Mouse (Mus musculus) hindbrain, embryonic 11.5 days (tissue): ENCODE data around the gene Serpina10. TPM values are rescaled to one million over a fixed set of nuclear protein-coding genes. Genes with fewer than 3 reads are reported as not detected.

ENCODE experiments used
- ATAC-seq: fragments of 200-750 bp; cut with Nextera tagmentation; 2 replicates; pipeline ENCODE4 v1.8.0; 2017; ENCODE audit warnings: mild to moderate bottlenecking, moderate TSS enrichment, moderate library complexity; ENCODE audit not compliant: low FRiP score
- DNase-seq: peaks from one replicate; pipeline ENCODE4 v3.0.0-alpha.2; 2015; ENCODE audit warnings: low spot score
- H3K27ac ChIP-seq: fragments of 300-500 bp; sonication (generic); 2 replicates; pipeline ENCODE4 v1.5.1; 2014; ENCODE audit warnings: mild to moderate bottlenecking, low read depth, low read length
- H3K27me3 ChIP-seq: fragments of 300-500 bp; sonication (generic); 2 replicates; pipeline ENCODE4 v1.6.1; 2014; ENCODE audit warnings: mild to moderate bottlenecking, low read length, moderate library complexity, mixed read lengths; ENCODE audit not compliant: control insufficient read depth, insufficient read depth
- H3K36me3 ChIP-seq: fragments of 300-500 bp; sonication (generic); 2 replicates; pipeline ENCODE4 v1.6.1; 2014; ENCODE audit warnings: mild to moderate bottlenecking, low read length, moderate library complexity, mixed read lengths; ENCODE audit not compliant: control insufficient read depth, insufficient read depth
- H3K4me1 ChIP-seq: fragments of 300-500 bp; sonication (generic); replicated peaks from 2 replicates; pipeline ENCODE4 v1.6.1; 2014; ENCODE audit warnings: low read length, mixed read lengths; ENCODE audit not compliant: control insufficient read depth, insufficient read depth
- H3K4me2 ChIP-seq: fragments of 300-500 bp; sonication (generic); replicated peaks from 2 replicates; pipeline ENCODE4 v1.6.1; 2014; ENCODE audit warnings: mild to moderate bottlenecking, low read depth, low read length
- H3K4me3 ChIP-seq: fragments of 300-500 bp; sonication (generic); 2 replicates; pipeline ENCODE4 v1.5.1; 2014; ENCODE audit warnings: low read depth, low read length
- H3K9ac ChIP-seq: fragments of 300-500 bp; sonication (generic); 2 replicates; pipeline ENCODE4 v1.6.1; 2014; ENCODE audit warnings: low read depth, low read length
- H3K9me3 ChIP-seq: fragments of 300-500 bp; sonication (generic); 2 replicates; pipeline ENCODE4 v1.6.1; 2016; ENCODE audit warnings: low read length; ENCODE audit not compliant: control insufficient read depth
- WGBS: fragments of 180-500 bp; shearing (Covaris S2); extraction: QIAGEN DNeasy Blood & Tissue Kit; methylation state at CpG from one replicate; pipeline ENCODE4 v1.1.7; 2014; 5-methylcytosine and 5-hydroxymethylcytosine counted together
- polyA plus RNA-seq: library from polyadenylated mRNA; unstranded; fragments of >200 nt; fragmentation: Nextera tagmentation; extraction: Ambion mirVana; gene quantifications from 2 replicates; pipeline ENCODE4 v1.2.1, GENCODE M21; 2014

The Serpina10 gene
- polyA plus RNA-seq, 1 experiment from 2014 or later: 0.15 TPM

DNA sequence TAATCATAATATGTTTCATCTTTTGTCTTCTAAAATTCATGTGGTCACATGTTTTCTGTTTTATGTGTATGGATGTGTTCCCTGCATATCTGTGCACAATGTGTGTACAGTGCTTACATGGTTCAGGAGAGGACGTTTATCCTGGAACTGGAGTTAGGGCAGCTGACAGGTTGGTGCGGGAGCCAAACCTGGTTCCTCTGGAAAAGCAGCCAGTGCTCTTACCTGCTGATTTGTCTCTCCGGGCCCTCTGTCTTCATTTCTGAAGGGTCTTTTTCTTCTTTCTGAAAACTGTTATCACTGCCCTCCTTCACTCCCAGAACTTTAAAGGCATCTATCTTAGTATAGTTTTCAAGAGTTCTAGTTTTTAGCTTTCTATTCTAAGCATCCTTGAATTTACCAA lies 12.6 kb upstream of the Serpina10 start:
- no peak overlapping the region for H3K4me3 ChIP-seq
- H3K27ac ChIP-seq: no peak overlapping the region
- DNase-seq (no peak), ATAC-seq (no peak)
- H3K27me3 ChIP-seq: no peaks in the 10 kb centered on the region
- H3K9ac ChIP-seq: no peak overlapping the region
- WGBS: 80% methylated on average over 3 of the region's 3 CpGs
- no peaks in the 10 kb centered on the region for H3K4me1 ChIP-seq
- no peaks in the 10 kb centered on the region for H3K9me3 ChIP-seq
- H3K4me2 ChIP-seq: no peak overlapping the region
- no peaks in the 10 kb centered on the region for H3K36me3 ChIP-seq

DNA sequence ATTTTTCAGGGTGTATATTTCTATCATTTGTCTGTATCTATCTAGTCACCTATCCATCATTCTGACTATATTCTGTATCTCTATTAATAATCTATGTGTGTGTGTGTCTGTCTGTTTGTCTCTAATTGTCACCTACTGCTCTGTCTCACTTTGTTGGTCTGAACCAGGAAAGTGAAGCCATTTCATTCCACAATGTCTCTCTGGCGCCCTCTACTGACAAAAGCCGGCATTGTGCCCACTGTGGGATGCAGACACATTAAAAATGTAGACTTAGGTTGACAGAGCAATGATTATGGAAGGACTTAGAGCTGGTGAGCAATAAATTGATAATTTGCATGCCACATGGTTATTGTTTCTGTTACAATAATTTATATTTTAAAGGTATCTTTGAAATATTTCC lies 12.1 kb upstream of the Serpina10 start:
- Histone ChIP-seq H3K4me1 (no peaks in the 10 kb centered on the region), H3K9ac (no peak overlapping the region), H3K4me3 (no peak overlapping the region), H3K9me3 (no peaks in the 10 kb centered on the region), H3K27ac (no peak overlapping the region), H3K36me3 (no peaks in the 10 kb centered on the region), H3K4me2 (no peak overlapping the region), H3K27me3 (no peaks in the 10 kb centered on the region)
- 2% methylated on average over 2 of the region's 2 CpGs for WGBS
- ATAC-seq (peak; percentile 51; the same call in 1 of the 2 replicates), DNase-seq (peak; percentile 90)

DNA sequence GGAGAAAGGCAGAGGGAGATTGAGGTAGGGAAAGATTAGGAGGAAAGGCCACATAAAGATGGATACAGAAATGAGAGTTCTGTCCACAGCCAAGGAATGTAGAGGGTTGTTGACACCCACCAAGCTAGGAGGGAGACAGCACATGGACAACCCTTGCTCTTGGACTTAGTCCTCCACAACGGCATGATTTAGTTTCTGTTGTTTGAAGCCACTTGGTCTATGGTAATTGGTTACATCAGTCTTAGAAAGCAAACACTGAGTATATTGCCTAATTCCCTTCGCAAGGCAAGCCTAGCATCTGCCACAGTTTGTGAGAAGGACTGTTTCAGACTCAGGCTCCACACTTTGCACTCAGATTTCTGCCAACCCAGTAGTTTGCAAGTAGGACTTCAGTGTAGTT lies 4.6 kb upstream of the Serpina10 start:
- H3K9ac ChIP-seq: no peak overlapping the region
- H3K9me3 ChIP-seq: no peaks in the 10 kb centered on the region
- DNase-seq (no peak), ATAC-seq (no peak)
- no peak overlapping the region for H3K4me2 ChIP-seq
- H3K4me3 ChIP-seq: no peak overlapping the region
- no peaks in the 10 kb centered on the region for H3K27me3 ChIP-seq
- H3K27ac ChIP-seq: no peak overlapping the region
- 90% methylated on average over 2 of the region's 2 CpGs for WGBS
- no peaks in the 10 kb centered on the region for H3K4me1 ChIP-seq
- H3K36me3 ChIP-seq: no peaks in the 10 kb centered on the region

DNA sequence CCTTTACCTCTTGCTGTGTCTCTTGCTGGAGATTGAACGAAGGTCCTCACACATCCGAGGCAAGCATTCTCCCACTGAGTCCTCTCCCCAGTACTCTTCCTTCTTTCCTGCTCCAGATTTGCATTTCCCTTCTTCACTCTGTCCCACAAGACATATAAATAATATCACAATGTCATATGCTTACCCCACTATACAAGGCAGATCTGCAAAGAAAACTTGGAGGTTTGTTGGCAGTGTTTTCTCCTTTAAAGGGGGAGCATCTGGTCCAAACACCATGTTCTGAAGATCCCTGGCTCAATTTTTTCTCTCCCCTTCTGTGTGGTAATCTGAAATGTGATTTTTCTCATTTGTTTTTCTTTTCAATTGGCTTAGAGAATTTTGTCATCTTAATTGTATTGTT lies 3.2 kb upstream of the Serpina10 start:
- Histone ChIP-seq H3K9me3 (no peaks in the 10 kb centered on the region), H3K4me2 (no peak overlapping the region), H3K9ac (no peak overlapping the region), H3K27me3 (no peaks in the 10 kb centered on the region), H3K4me1 (no peaks in the 10 kb centered on the region), H3K4me3 (no peak overlapping the region), H3K36me3 (no peaks in the 10 kb centered on the region), H3K27ac (no peak overlapping the region)
- ATAC-seq (no peak), DNase-seq (no peak)
- WGBS: 70% methylated on average over 2 of the region's 2 CpGs

DNA sequence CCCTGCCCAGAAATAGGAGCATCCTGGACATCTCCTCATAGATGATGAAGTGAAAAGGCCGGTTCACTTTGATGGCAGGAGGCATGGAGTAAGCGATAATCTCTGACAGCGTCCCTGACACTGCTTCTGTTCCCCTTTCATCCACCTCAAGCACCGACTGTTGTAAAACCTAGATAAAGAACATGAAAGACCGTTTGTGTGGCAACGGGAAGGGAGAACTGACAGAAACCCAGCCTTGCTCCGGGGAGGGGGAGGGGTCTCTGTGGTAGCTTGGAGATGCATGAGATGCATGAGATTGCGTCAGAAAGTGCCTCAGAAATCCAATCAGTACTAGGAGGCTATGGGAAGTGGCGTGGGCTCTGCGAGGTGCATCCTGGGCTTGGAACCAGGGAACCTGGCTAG lies 14.4 kb downstream of the Serpina10 start:
- H3K36me3 ChIP-seq: no peaks in the 10 kb centered on the region
- no peak overlapping the region for H3K27ac ChIP-seq
- H3K27me3 ChIP-seq: no peaks in the 10 kb centered on the region
- H3K9ac ChIP-seq: no peak overlapping the region
- H3K4me3 ChIP-seq: no peak overlapping the region
- no peaks in the 10 kb centered on the region for H3K9me3 ChIP-seq
- H3K4me2 ChIP-seq: no peak overlapping the region
- 92% methylated on average over 10 of the region's 10 CpGs for WGBS
- no peak for ATAC-seq
- H3K4me1 ChIP-seq: no peaks in the 10 kb centered on the region
- DNase-seq: no peak

DNA sequence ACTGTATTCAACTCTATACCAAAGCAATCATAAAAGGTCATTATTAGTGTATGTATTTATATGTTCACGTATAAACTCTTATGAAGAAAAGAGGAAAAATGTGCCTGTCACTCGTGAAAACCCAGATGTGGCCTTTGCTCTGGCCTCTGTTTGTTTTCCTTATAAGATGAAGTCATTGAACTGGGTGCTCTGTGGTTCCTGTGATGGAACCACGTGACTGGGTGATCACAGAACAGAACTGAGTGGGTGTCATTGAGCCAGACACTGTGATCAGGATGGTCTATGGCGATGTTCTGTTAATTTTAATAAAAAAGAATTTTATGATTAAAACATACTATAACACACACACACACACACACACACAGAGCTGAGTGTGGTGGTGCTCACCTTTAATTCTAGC lies 15.5 kb downstream of the Serpina10 start:
- H3K9me3 ChIP-seq: no peaks in the 10 kb centered on the region
- H3K36me3 ChIP-seq: no peaks in the 10 kb centered on the region
- ATAC-seq (no peak), DNase-seq (no peak)
- no peak overlapping the region for H3K9ac ChIP-seq
- 86% methylated on average over 4 of the region's 4 CpGs for WGBS
- H3K4me1 ChIP-seq: no peaks in the 10 kb centered on the region
- no peak overlapping the region for H3K27ac ChIP-seq
- no peak overlapping the region for H3K4me2 ChIP-seq
- no peak overlapping the region for H3K4me3 ChIP-seq
- no peaks in the 10 kb centered on the region for H3K27me3 ChIP-seq

DNA sequence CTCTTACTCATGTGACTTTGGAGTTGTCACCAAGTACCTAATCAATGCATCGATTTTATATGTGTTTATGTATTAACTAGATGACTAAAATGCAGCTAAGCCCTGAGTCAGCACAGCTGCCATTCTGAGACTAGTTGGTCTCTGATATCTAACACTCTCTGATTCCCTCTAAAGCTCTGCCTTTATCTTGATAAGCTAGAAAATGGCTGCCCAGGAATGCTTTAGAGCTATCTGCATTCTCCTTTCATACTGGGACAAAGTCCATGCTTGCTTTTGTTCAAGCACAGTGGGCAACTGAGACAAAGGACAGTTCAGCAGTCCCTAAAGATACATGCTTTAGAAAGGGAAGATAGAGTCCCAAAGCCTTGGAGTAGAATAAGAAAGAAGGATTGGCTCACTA lies 16.1 kb downstream of the Serpina10 start:
- WGBS: 96% methylated on average over 1 of the region's 1 CpGs
- H3K4me1 ChIP-seq: no peaks in the 10 kb centered on the region
- H3K4me3 ChIP-seq: no peak overlapping the region
- H3K9me3 ChIP-seq: no peaks in the 10 kb centered on the region
- no peak overlapping the region for H3K4me2 ChIP-seq
- DNase-seq: no peak
- no peak for ATAC-seq
- H3K27ac ChIP-seq: no peak overlapping the region
- H3K9ac ChIP-seq: no peak overlapping the region
- no peaks in the 10 kb centered on the region for H3K27me3 ChIP-seq
- no peaks in the 10 kb centered on the region for H3K36me3 ChIP-seq

DNA sequence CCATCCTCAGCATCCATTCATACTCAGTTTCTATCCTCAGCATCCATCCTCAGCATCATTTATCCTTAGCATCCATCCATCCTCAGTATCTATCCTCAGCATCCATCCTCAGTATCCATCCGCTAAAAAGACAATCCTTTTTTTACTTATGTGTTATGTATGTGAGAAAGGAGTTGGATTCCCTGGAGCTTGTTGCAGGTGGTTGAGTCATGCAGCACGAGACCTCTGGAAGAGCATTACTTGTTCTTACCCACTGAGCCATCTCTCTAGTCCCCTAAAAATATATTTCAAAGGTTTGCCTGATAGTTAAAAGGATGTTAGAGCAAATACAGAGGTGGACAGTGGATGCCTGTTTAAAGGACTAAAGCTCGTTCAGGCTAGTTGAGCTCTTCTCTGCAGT lies 29.4 kb downstream of the Serpina10 start:
- ATAC-seq: no peak
- Histone ChIP-seq H3K36me3 (no peaks in the 10 kb centered on the region), H3K27me3 (no peaks in the 10 kb centered on the region), H3K4me2 (no peak overlapping the region), H3K27ac (no peak overlapping the region), H3K9ac (no peak overlapping the region), H3K4me1 (no peaks in the 10 kb centered on the region), H3K4me3 (no peak overlapping the region), H3K9me3 (no peaks in the 10 kb centered on the region)
- 79% methylated on average over 3 of the region's 3 CpGs for WGBS
- DNase-seq: no peak

DNA sequence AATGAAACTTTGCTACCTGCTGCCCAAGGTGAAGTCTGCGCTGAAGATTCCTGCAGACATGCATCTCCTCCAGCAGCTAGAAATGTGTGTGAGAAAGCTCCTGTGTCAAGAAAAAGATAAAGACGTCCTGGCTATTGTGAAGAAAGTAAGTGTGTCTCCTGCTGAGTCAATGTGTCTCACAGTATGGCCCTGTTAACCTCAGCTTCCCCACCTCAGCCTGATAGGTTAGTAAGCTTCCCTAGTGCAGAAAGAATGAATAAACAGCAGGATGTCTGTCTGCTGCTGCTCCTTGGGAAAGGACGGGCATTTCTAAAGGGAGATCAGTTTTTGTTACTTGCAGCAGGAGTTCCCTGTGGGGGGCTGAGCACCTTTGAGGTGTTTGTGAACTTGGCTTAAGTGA lies 30.9 kb downstream of the Serpina10 start:
- Histone ChIP-seq H3K4me1 (no peaks in the 10 kb centered on the region), H3K36me3 (no peaks in the 10 kb centered on the region), H3K27me3 (no peaks in the 10 kb centered on the region), H3K9me3 (no peaks in the 10 kb centered on the region), H3K4me3 (no peak overlapping the region), H3K27ac (no peak overlapping the region), H3K9ac (no peak overlapping the region), H3K4me2 (no peak overlapping the region)
- DNase-seq (no peak), ATAC-seq (no peak)
- whole genome bisulfite sequencing: 9% methylated on average over 3 of the region's 3 CpGs
